ENCODE assay signal across 24 mouse cellular contexts in the genomic region with DNA sequence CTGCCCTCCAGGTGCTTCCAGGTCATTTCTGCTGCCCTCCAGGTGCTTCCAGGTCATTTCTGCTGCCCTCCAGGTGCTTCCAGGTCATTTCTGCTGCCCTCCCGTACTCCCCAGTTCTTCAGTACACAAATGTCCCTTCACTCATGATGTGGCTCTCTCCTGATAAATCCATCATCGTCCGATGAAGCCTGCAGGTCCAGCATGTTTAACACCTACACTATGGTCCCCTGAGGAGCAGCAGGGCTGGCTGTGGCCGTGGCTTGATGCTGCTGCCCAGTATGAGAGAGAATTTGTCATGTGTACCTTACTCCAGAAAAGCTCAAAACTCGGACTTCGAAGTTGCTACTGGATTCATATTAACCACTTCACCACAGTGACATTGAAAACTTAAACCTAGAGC. TPM values are rescaled to one million over a fixed set of nuclear protein-coding genes. Genes with fewer than 3 reads are reported as not detected.
"Had no signal": no experiment of that assay in that cellular context is flagged by ENCODE, and none has a peak within 500 bp of the region (broad histone marks: within the 10 kb centered on the region; RNA-seq: fewer than 3 reads in every experiment).

No protein-coding gene starts in this region.

- H3K9ac ChIP-seq: heart, embryonic 12.5 days; hindbrain, embryonic 12.5 days; hindbrain, embryonic 14.5 days; intestine, embryonic 15.5 days; limb, embryonic 12.5 days had no signal

- H3K27me3 ChIP-seq: heart, embryonic 12.5 days; hindbrain, embryonic 12.5 days; intestine, embryonic 15.5 days; limb, embryonic 12.5 days had no signal

- ATAC-seq: forebrain, embryonic 16.5 days; hindbrain, embryonic 16.5 days; inflammation-experienced regulatory T-cells, adult 6 months; intestine, embryonic 15.5 days; intestine, postnatal 0 days had no signal

- H3K4me3 ChIP-seq: gastrocnemius, adult 2 months; heart, adult 2 months; heart, embryonic 12.5 days; hindbrain, embryonic 10.5 days; hindbrain, embryonic 12.5 days; intestine, embryonic 15.5 days; layer of hippocampus, adult 2 months; left cerebral cortex, adult 2 months; limb, embryonic 10.5 days; limb, embryonic 12.5 days had no signal

- H3K27ac ChIP-seq: gastrocnemius, adult 2 months; heart, adult 2 months; hindbrain, embryonic 10.5 days; hindbrain, embryonic 12.5 days; hindbrain, embryonic 14.5 days; intestine, embryonic 15.5 days; layer of hippocampus, adult 2 months; left cerebral cortex, adult 2 months; limb, embryonic 10.5 days; limb, embryonic 12.5 days had no signal

- H3K4me1 ChIP-seq: hindbrain, embryonic 12.5 days; intestine, embryonic 15.5 days had no signal

- H3K36me3 ChIP-seq: heart, embryonic 12.5 days; hindbrain, embryonic 10.5 days; hindbrain, embryonic 12.5 days; intestine, embryonic 15.5 days; limb, embryonic 10.5 days; limb, embryonic 12.5 days had no signal

- H3K4me2 ChIP-seq: heart, embryonic 12.5 days; hindbrain, embryonic 12.5 days; hindbrain, embryonic 14.5 days; intestine, embryonic 15.5 days; limb, embryonic 12.5 days had no signal

- DNase-seq: gastrocnemius, adult 2 months; gastrocnemius, postnatal 10 days; gastrocnemius, postnatal 25 days; heart, adult 2 months; heart, postnatal 14 days; heart, postnatal 4 days; kidney, adult 18-20 months; kidney, adult 8-10 months; kidney, postnatal 10 days; kidney, postnatal 4 days had no signal

- H3K9me3 ChIP-seq: heart, embryonic 12.5 days; hindbrain, embryonic 10.5 days; hindbrain, embryonic 12.5 days; intestine, embryonic 15.5 days; limb, embryonic 10.5 days; limb, embryonic 12.5 days had no signal

RNA-seq across cellular contexts. Expression of a gene that starts 43.0 kb away (rescaled TPM):
- total RNA-seq: layer of hippocampus, adult 2 months; layer of hippocampus, postnatal 25 days had no signal
